Mouse (Mus musculus): Measurements from ENCODE around the gene Slc6a9. TPM values are rescaled to one million over a fixed set of nuclear protein-coding genes. Genes with fewer than 3 reads are reported as not detected.

Slc6a9 gene
- polyA plus RNA-seq, 1 experiment from 2014 or later, result 10.3 TPM

GRCm38 (mm10) chr4:117840821-117841220 is 6.5 kb downstream of the Slc6a9 start:
- no peak overlapping the region for H3K4me2 ChIP-seq
- no peak for ATAC-seq (ENCODE audit: insufficient number of reproducible peaks, low FRiP score)
- H3K27ac ChIP-seq (ENCODE audit: poor library complexity, severe bottlenecking), result no peak overlapping the region
- H3K4me3 ChIP-seq, result no peak overlapping the region
- H3K27me3 ChIP-seq (replicated peaks), result no peaks in the 10 kb centered on the region
- 90% methylated on average over 5 of the region's 5 CpGs for WGBS
- H3K4me1 ChIP-seq (replicated peaks), result no peaks in the 10 kb centered on the region
- no peaks in the 10 kb centered on the region for H3K9me3 ChIP-seq (replicated peaks)
- H3K36me3 ChIP-seq, result peaks cover 2% of the 10 kb centered on the region; the same call in 1 of the 2 replicates
- no peak overlapping the region for H3K9ac ChIP-seq

GRCm38 (mm10) chr4:117841566-117841965 is 7.3 kb downstream of the Slc6a9 start:
- H3K4me2 ChIP-seq, result no peak overlapping the region
- WGBS, result 73% methylated on average over 3 of the region's 3 CpGs
- no peak overlapping the region for H3K27ac ChIP-seq (ENCODE audit: poor library complexity, severe bottlenecking)
- ATAC-seq (ENCODE audit: insufficient number of reproducible peaks, low FRiP score), result no peak
- H3K36me3 ChIP-seq, result peaks cover 4% of the 10 kb centered on the region; the same call in 1 of the 2 replicates
- H3K27me3 ChIP-seq (replicated peaks), result no peaks in the 10 kb centered on the region
- no peaks in the 10 kb centered on the region for H3K9me3 ChIP-seq (replicated peaks)
- no peak overlapping the region for H3K4me3 ChIP-seq
- no peak overlapping the region for H3K9ac ChIP-seq
- no peaks in the 10 kb centered on the region for H3K4me1 ChIP-seq (replicated peaks)

- Histone ChIP-seq H3K27me3 (replicated peaks) (0 out of 2 replicates have a peak, but pooled peaks cover 5% of the 10 kb centered on the region), H3K9ac (no peak overlapping the region), H3K4me3 (no peak overlapping the region), H3K27ac (ENCODE audit: poor library complexity, severe bottlenecking) (no peak overlapping the region), H3K36me3 (peaks cover 4% of the 10 kb centered on the region; the same call in 1 of the 2 replicates), H3K4me2 (no peak overlapping the region), H3K9me3 (replicated peaks) (no peaks in the 10 kb centered on the region), H3K4me1 (replicated peaks) (no peaks in the 10 kb centered on the region)
- 81% methylated on average over 5 of the region's 5 CpGs for WGBS
- no peak for ATAC-seq (ENCODE audit: insufficient number of reproducible peaks, low FRiP score)
Observed at GRCm38 (mm10) chr4:117843101-117843500, 8.8 kb downstream of the Slc6a9 start.

GRCm38 (mm10) chr4:117844467-117844866 is 10.2 kb downstream of the Slc6a9 start:
- 83% methylated on average over 5 of the region's 5 CpGs for WGBS
- H3K4me3 ChIP-seq, result no peak overlapping the region
- H3K9ac ChIP-seq, result no peak overlapping the region
- H3K27ac ChIP-seq (ENCODE audit: poor library complexity, severe bottlenecking), result no peak overlapping the region
- no peak for ATAC-seq (ENCODE audit: insufficient number of reproducible peaks, low FRiP score)
- H3K4me2 ChIP-seq, result no peak overlapping the region
- 0 out of 2 replicates have a peak, but pooled peaks cover 12% of the 10 kb centered on the region for H3K27me3 ChIP-seq (replicated peaks)
- H3K4me1 ChIP-seq (replicated peaks), result peaks cover 5% of the 10 kb centered on the region
- no peaks in the 10 kb centered on the region for H3K9me3 ChIP-seq (replicated peaks)
- H3K36me3 ChIP-seq, result peaks cover 4% of the 10 kb centered on the region; the same call in 1 of the 2 replicates

GRCm38 (mm10) chr4:117845316-117845715 is 11.0 kb downstream of the Slc6a9 start:
- Histone ChIP-seq H3K4me2 (no peak overlapping the region), H3K36me3 (peaks cover 4% of the 10 kb centered on the region; the same call in 1 of the 2 replicates), H3K27me3 (replicated peaks) (0 out of 2 replicates have a peak, but pooled peaks cover 12% of the 10 kb centered on the region), H3K27ac (ENCODE audit: poor library complexity, severe bottlenecking) (no peak overlapping the region), H3K4me3 (no peak overlapping the region), H3K4me1 (replicated peaks) (peaks cover 5% of the 10 kb centered on the region), H3K9me3 (replicated peaks) (no peaks in the 10 kb centered on the region), H3K9ac (no peak overlapping the region)
- WGBS, result 77% methylated on average over 11 of the region's 11 CpGs
- ATAC-seq (ENCODE audit: insufficient number of reproducible peaks, low FRiP score), result no peak

- Histone ChIP-seq H3K27ac (ENCODE audit: poor library complexity, severe bottlenecking) (no peak overlapping the region), H3K4me2 (no peak overlapping the region), H3K9ac (no peak overlapping the region), H3K27me3 (replicated peaks) (0 out of 2 replicates have a peak, but pooled peaks cover 12% of the 10 kb centered on the region), H3K36me3 (peaks cover 4% of the 10 kb centered on the region; the same call in 1 of the 2 replicates), H3K4me1 (replicated peaks) (peaks cover 5% of the 10 kb centered on the region), H3K4me3 (no peak overlapping the region), H3K9me3 (replicated peaks) (no peaks in the 10 kb centered on the region)
- ATAC-seq (ENCODE audit: insufficient number of reproducible peaks, low FRiP score), result no peak
- WGBS, result 95% methylated on average over 4 of the region's 4 CpGs
Observed at GRCm38 (mm10) chr4:117846261-117846660, 12.0 kb downstream of the Slc6a9 start.

GRCm38 (mm10) chr4:117847011-117847410 is 12.7 kb downstream of the Slc6a9 start:
- WGBS, result 67% methylated on average over 2 of the region's 2 CpGs
- Histone ChIP-seq H3K27ac (ENCODE audit: poor library complexity, severe bottlenecking) (no peak overlapping the region), H3K36me3 (peaks cover 4% of the 10 kb centered on the region; the same call in 1 of the 2 replicates), H3K9me3 (replicated peaks) (no peaks in the 10 kb centered on the region), H3K4me3 (no peak overlapping the region), H3K9ac (no peak overlapping the region), H3K27me3 (replicated peaks) (0 out of 2 replicates have a peak, but pooled peaks cover 12% of the 10 kb centered on the region), H3K4me2 (no peak overlapping the region), H3K4me1 (replicated peaks) (peaks cover 5% of the 10 kb centered on the region)
- ATAC-seq (ENCODE audit: insufficient number of reproducible peaks, low FRiP score), result no peak

GRCm38 (mm10) chr4:117849063-117849462 is 14.8 kb downstream of the Slc6a9 start:
- Histone ChIP-seq H3K27ac (ENCODE audit: poor library complexity, severe bottlenecking) (no peak overlapping the region), H3K4me2 (no peak overlapping the region), H3K4me3 (no peak overlapping the region), H3K9me3 (replicated peaks) (no peaks in the 10 kb centered on the region), H3K36me3 (peaks cover 4% of the 10 kb centered on the region; the same call in 1 of the 2 replicates), H3K9ac (no peak overlapping the region), H3K27me3 (replicated peaks) (0 out of 2 replicates have a peak, but pooled peaks cover 12% of the 10 kb centered on the region), H3K4me1 (replicated peaks) (peaks cover 10% of the 10 kb centered on the region)
- 52% methylated on average over 17 of the region's 17 CpGs for WGBS
- ATAC-seq (ENCODE audit: insufficient number of reproducible peaks, low FRiP score), result no peak

- Histone ChIP-seq H3K4me2 (no peak overlapping the region), H3K4me3 (no peak overlapping the region), H3K4me1 (replicated peaks) (peaks cover 15% of the 10 kb centered on the region), H3K36me3 (peaks cover 4% of the 10 kb centered on the region; the same call in 1 of the 2 replicates), H3K27ac (ENCODE audit: poor library complexity, severe bottlenecking) (no peak overlapping the region), H3K27me3 (replicated peaks) (0 out of 2 replicates have a peak, but pooled peaks cover 12% of the 10 kb centered on the region), H3K9me3 (replicated peaks) (no peaks in the 10 kb centered on the region), H3K9ac (no peak overlapping the region)
- 78% methylated on average over 5 of the region's 5 CpGs for WGBS
- ATAC-seq (ENCODE audit: insufficient number of reproducible peaks, low FRiP score), result no peak
Observed at GRCm38 (mm10) chr4:117849506-117849905, 15.2 kb downstream of the Slc6a9 start.

GRCm38 (mm10) chr4:117850176-117850575 is 15.9 kb downstream of the Slc6a9 start:
- H3K36me3 ChIP-seq, result peaks cover 4% of the 10 kb centered on the region; the same call in 1 of the 2 replicates
- no peak overlapping the region for H3K9ac ChIP-seq
- no peak for ATAC-seq (ENCODE audit: insufficient number of reproducible peaks, low FRiP score)
- H3K4me3 ChIP-seq, result no peak overlapping the region
- H3K4me1 ChIP-seq (replicated peaks), result peaks cover 22% of the 10 kb centered on the region
- WGBS, result 85% methylated on average over 7 of the region's 7 CpGs
- no peak overlapping the region for H3K27ac ChIP-seq (ENCODE audit: poor library complexity, severe bottlenecking)
- no peaks in the 10 kb centered on the region for H3K9me3 ChIP-seq (replicated peaks)
- H3K4me2 ChIP-seq, result no peak overlapping the region
- H3K27me3 ChIP-seq (replicated peaks), result 0 out of 2 replicates have a peak, but pooled peaks cover 12% of the 10 kb centered on the region

GRCm38 (mm10) chr4:117850871-117851270 is 16.6 kb downstream of the Slc6a9 start:
- 66% methylated on average over 7 of the region's 7 CpGs for WGBS
- no peak overlapping the region for H3K27ac ChIP-seq (ENCODE audit: poor library complexity, severe bottlenecking)

More at GRCm38 (mm10) chr4:117850871-117851270, 16.6 kb downstream of the Slc6a9 start:
- Histone ChIP-seq H3K9ac (no peak overlapping the region), H3K4me1 (replicated peaks) (peaks cover 27% of the 10 kb centered on the region), H3K4me3 (no peak overlapping the region), H3K27me3 (replicated peaks) (0 out of 2 replicates have a peak, but pooled peaks cover 12% of the 10 kb centered on the region), H3K36me3 (peaks cover 2% of the 10 kb centered on the region; the same call in 1 of the 2 replicates), H3K9me3 (replicated peaks) (no peaks in the 10 kb centered on the region), H3K4me2 (no peak overlapping the region)
- ATAC-seq (ENCODE audit: insufficient number of reproducible peaks, low FRiP score), result no peak

Measured in heart, embryonic 12.5 days (tissue).